22 mouse cellular contexts compared by ENCODE assay signal in the genomic region with DNA sequence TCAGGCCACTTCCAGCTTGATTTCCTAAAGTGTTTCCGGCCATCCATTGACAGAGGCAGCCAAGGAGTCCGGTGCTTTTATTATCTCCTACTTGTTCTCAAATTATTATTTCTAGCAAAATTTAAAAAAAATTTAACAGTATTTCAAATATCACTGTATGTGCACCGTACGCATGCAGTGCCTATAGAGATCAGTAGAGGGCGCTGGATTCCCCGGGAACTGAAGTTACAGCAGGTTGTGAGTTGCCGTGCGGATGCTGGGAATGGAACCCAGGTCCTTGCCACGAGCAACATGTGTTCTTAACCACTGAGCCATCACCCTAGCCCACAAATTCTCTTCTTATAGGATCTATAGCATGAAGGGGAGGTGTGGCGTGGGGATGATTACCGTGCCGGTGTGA. TPM values are rescaled to one million over a fixed set of nuclear protein-coding genes. Genes with fewer than 3 reads are reported as not detected.
DNase-seq lines count a peak whose midpoint lies in the region; TF ChIP-seq lines count a peak whose summit lies in the region.
"Had no signal": no experiment of that assay in that cellular context is flagged by ENCODE, and none has a peak within 500 bp of the region (broad histone marks: within the 10 kb centered on the region; RNA-seq: fewer than 3 reads in every experiment).

No protein-coding gene starts in this region.

- 90% methylated on average over 12 of the region's 12 CpGs for WGBS in spleen, adult 2 months
- whole genome bisulfite sequencing in bone marrow, adult 2 months, result 88% methylated on average over 12 of the region's 12 CpGs

- H3K4me1 ChIP-seq in spleen, adult 2 months (ENCODE audit: control insufficient read depth, insufficient read depth, insufficient read length), result no peaks in the 10 kb centered on the region
- no peaks in the 10 kb centered on the region for H3K4me1 ChIP-seq in bone marrow, adult 2 months (ENCODE audit: control insufficient read depth, insufficient read depth, low read length)
- H3K4me1 ChIP-seq: embryonic facial prominence, embryonic 13.5 days; forebrain, embryonic 12.5 days; heart, embryonic 10.5 days; hindbrain, embryonic 15.5 days; kidney, embryonic 15.5 days; liver, embryonic 13.5 days had no signal

- no peak for DNase-seq in left cerebral cortex, adult 2 months (ENCODE audit: extremely low spot score in 1 of 2, low spot score in 2 of 2)
- DNase-seq in left cerebral cortex, postnatal 25 days (ENCODE audit: low spot score in 2 of 2), result no peak
- no peak for DNase-seq in spleen, adult 2 months (ENCODE audit: low read depth in 1 of 2, low spot score in 2 of 2)
- DNase-seq in spleen, postnatal 14 days (ENCODE audit: low spot score in 2 of 2), result no peak
- no peak for DNase-seq in adrenal gland, adult (ENCODE audit: inconsistent age in 2 of 2, low spot score in 1 of 2)
- no peak for DNase-seq in right cerebral cortex, postnatal 14 days
- DNase-seq: adrenal gland, postnatal 36 days; cerebellum, adult 11-12 months; cerebellum, postnatal 10 days; kidney, postnatal 36 days; liver, embryonic 13.5 days; lung, postnatal 10 days; right cerebral cortex, postnatal 4 days; thymus, postnatal 14 days had no signal

- H3K27ac ChIP-seq in left cerebral cortex, adult 2 months, result no peak overlapping the region
- no peak overlapping the region for H3K27ac ChIP-seq in spleen, adult 2 months (ENCODE audit: insufficient read depth, low read length)
- H3K27ac ChIP-seq in bone marrow, adult 2 months (ENCODE audit: control insufficient read depth, insufficient read depth, low read depth, low read length, poor library complexity), result no peak overlapping the region
- H3K27ac ChIP-seq: embryonic facial prominence, embryonic 13.5 days; forebrain, embryonic 12.5 days; heart, embryonic 10.5 days; hindbrain, embryonic 15.5 days; kidney, embryonic 15.5 days; limb, embryonic 10.5 days; liver, embryonic 13.5 days had no signal

- H3K27me3 ChIP-seq in spleen, adult 2 months (ENCODE audit: control insufficient read depth, insufficient read depth, low read length), result no peaks in the 10 kb centered on the region
- H3K27me3 ChIP-seq: embryonic facial prominence, embryonic 13.5 days; hindbrain, embryonic 15.5 days; kidney, embryonic 15.5 days; liver, embryonic 13.5 days had no signal

- no peaks in the 10 kb centered on the region for H3K36me3 ChIP-seq in spleen, adult 2 months (ENCODE audit: control insufficient read depth, insufficient read depth, low read length)
- H3K36me3 ChIP-seq: embryonic facial prominence, embryonic 13.5 days; forebrain, embryonic 12.5 days; heart, embryonic 10.5 days; hindbrain, embryonic 15.5 days; kidney, embryonic 15.5 days; limb, embryonic 10.5 days; liver, embryonic 13.5 days had no signal

- intact Hi-C loops in left cerebral cortex, adult 2 months (cut with DNase I), result no loop called here
- intact Hi-C loops in left cerebral cortex, postnatal 25 days (cut with DNase I), result no loop called here

- no peak overlapping the region for H3K4me3 ChIP-seq in left cerebral cortex, adult 2 months
- H3K4me3 ChIP-seq in spleen, adult 2 months (ENCODE audit: extremely low read depth, insufficient read depth, insufficient read length), result no peak overlapping the region
- H3K4me3 ChIP-seq in bone marrow, adult 2 months (replicated peaks; ENCODE audit: control insufficient read depth, low read depth, low read length), result no peak overlapping the region
- H3K4me3 ChIP-seq: embryonic facial prominence, embryonic 13.5 days; erythroblast, embryonic 14.5 days; forebrain, embryonic 12.5 days; heart, embryonic 10.5 days; hindbrain, embryonic 15.5 days; kidney, embryonic 15.5 days; limb, embryonic 10.5 days; liver, embryonic 13.5 days had no signal

- peak; percentile 15 for TF ChIP-seq CTCF in left cerebral cortex, adult 2 months (IDR thresholded peaks at IDR 0.05)
- 0 out of 2 replicates have a peak, but pooled peaks have one; percentile 8 for TF ChIP-seq CTCF in spleen, adult 2 months (IDR thresholded peaks at IDR 0.05; ENCODE audit: extremely low read depth, insufficient read depth, insufficient read length, insufficient replicate concordance)
- 0 out of 2 replicates have a peak, but pooled peaks have one; percentile 9 for TF ChIP-seq CTCF in bone marrow, adult 2 months (IDR thresholded peaks at IDR 0.05; ENCODE audit: control insufficient read depth, insufficient read depth, low read length)

- no peak for TF ChIP-seq POLR2A in spleen, adult 2 months (IDR thresholded peaks at IDR 0.05; ENCODE audit: low read depth, low read length)
- no peak for TF ChIP-seq POLR2A in bone marrow, adult 2 months (IDR thresholded peaks at IDR 0.05; ENCODE audit: borderline replicate concordance, control insufficient read depth, low read depth, low read length)

RNA-seq across cellular contexts. Expression of a gene that starts 35.2 kb away (rescaled TPM):
- 10 to 100 TPM; 18.1 to 24.9 TPM for total RNA-seq in left cerebral cortex, adult 2 months (2021)
- total RNA-seq in left cerebral cortex, postnatal 25 days (2021), result 10 to 100 TPM; 20.6 to 20.8 TPM
- 6.7 and 6.8 TPM in 2 replicates for polyA plus RNA-seq in spleen, adult 2 months (2012; rRNA removed)
- polyA plus RNA-seq in bone marrow, adult 2 months (2011; ENCODE audit: insufficient read depth, insufficient read length, low replicate concordance, missing spikeins), result 4.3 and 12.3 TPM in 2 replicates

RNA-seq across cellular contexts. Expression of a gene that starts 50.3 kb away (rescaled TPM):
- 10 to 100 TPM; 25.3 to 26.0 TPM for total RNA-seq in left cerebral cortex, adult 2 months (2021)
- 10 to 100 TPM; 25.3 to 25.4 TPM for total RNA-seq in left cerebral cortex, postnatal 25 days (2021)
- polyA plus RNA-seq in spleen, adult 2 months (2012; rRNA removed), result 40.5 and 74.9 TPM in 2 replicates
- 11.9 and 19.4 TPM in 2 replicates for polyA plus RNA-seq in bone marrow, adult 2 months (2011; ENCODE audit: insufficient read depth, insufficient read length, low replicate concordance, missing spikeins)
